Mouse (Mus musculus) cortical plate, adult 2 months (tissue): Measurements from ENCODE around the gene Cacng6.

Source experiments
- CTCF ChIP-seq: fragments of 200-500 bp; IDR thresholded peaks from 2 replicates; pipeline ENCODE4 v1.5.1; 2011; ENCODE audit warnings: mild to moderate bottlenecking, control low read depth, low read length; ENCODE audit not compliant: insufficient read depth; ENCODE audit errors: extremely low read depth
- POLR2A ChIP-seq: fragments of 200-500 bp; IDR thresholded peaks from 2 replicates; pipeline ENCODE4 v1.6.1; 2011; ENCODE audit warnings: mild to moderate bottlenecking, low read length, control low read depth; ENCODE audit not compliant: insufficient read depth; ENCODE audit errors: extremely low read depth

- TF ChIP-seq CTCF = no peak
- no peak for TF ChIP-seq POLR2A
Measured at GRCm38 (mm10) chr7:3423895-3424294, at the start of gene Cacng6.
